Mouse (Mus musculus): ENCODE results near the gene Arhgap24. TPM values are rescaled to one million over a fixed set of nuclear protein-coding genes. Genes with fewer than 3 reads are reported as not detected.

The Arhgap24 gene
- polyA plus RNA-seq, 1 experiment from 2014 or later = 3.4 TPM

- no peak overlapping the region for H3K4me2 ChIP-seq (replicated peaks)
- no peak overlapping the region for H3K4me3 ChIP-seq
- no peaks in the 10 kb centered on the region for H3K9me3 ChIP-seq
- H3K36me3 ChIP-seq = no peaks in the 10 kb centered on the region
- H3K27me3 ChIP-seq = no peaks in the 10 kb centered on the region
- no peaks in the 10 kb centered on the region for H3K4me1 ChIP-seq
- ATAC-seq (replicated peaks) = no peak
- no peak overlapping the region for H3K27ac ChIP-seq (replicated peaks)
- 76% methylated on average over 6 of the region's 6 CpGs for WGBS
- H3K9ac ChIP-seq (replicated peaks) = no peak overlapping the region
Observed at GRCm38 (mm10) chr5:102766311-102767057, 285.3 kb downstream of the Arhgap24 start.

- 84% methylated on average over 4 of the region's 4 CpGs for WGBS
- H3K4me1 ChIP-seq = no peaks in the 10 kb centered on the region
- ATAC-seq (replicated peaks) = no peak
- H3K27ac ChIP-seq (replicated peaks) = no peak overlapping the region
- H3K27me3 ChIP-seq = no peaks in the 10 kb centered on the region
- no peak overlapping the region for H3K4me2 ChIP-seq (replicated peaks)
- H3K9me3 ChIP-seq = no peaks in the 10 kb centered on the region
- H3K36me3 ChIP-seq = no peaks in the 10 kb centered on the region
- H3K4me3 ChIP-seq = no peak overlapping the region
- no peak overlapping the region for H3K9ac ChIP-seq (replicated peaks)
Observed at GRCm38 (mm10) chr5:102767058-102767444, 285.9 kb downstream of the Arhgap24 start.

- H3K9me3 ChIP-seq = no peaks in the 10 kb centered on the region
- no peak for ATAC-seq (replicated peaks)
- WGBS = 82% methylated on average over 7 of the region's 7 CpGs
Observed at GRCm38 (mm10) chr5:102767822-102768221, 286.6 kb downstream of the Arhgap24 start.

GRCm38 (mm10) chr5:102768385-102769080 lies 287.3 kb downstream of the Arhgap24 start:
- Histone ChIP-seq H3K4me3 (no peak overlapping the region), H3K4me1 (no peaks in the 10 kb centered on the region), H3K36me3 (no peaks in the 10 kb centered on the region), H3K27ac (replicated peaks) (no peak overlapping the region), H3K9me3 (no peaks in the 10 kb centered on the region), H3K9ac (replicated peaks) (no peak overlapping the region), H3K4me2 (replicated peaks) (no peak overlapping the region), H3K27me3 (no peaks in the 10 kb centered on the region)
- no peak for ATAC-seq (replicated peaks)
- 56% methylated on average over 12 of the region's 12 CpGs for WGBS

More at GRCm38 (mm10) chr5:102767822-102768221, 286.6 kb downstream of the Arhgap24 start:
- H3K36me3 ChIP-seq = no peaks in the 10 kb centered on the region
- no peak overlapping the region for H3K4me2 ChIP-seq (replicated peaks)
- H3K27me3 ChIP-seq = no peaks in the 10 kb centered on the region
- H3K4me1 ChIP-seq = no peaks in the 10 kb centered on the region
- H3K27ac ChIP-seq (replicated peaks) = no peak overlapping the region
- H3K9ac ChIP-seq (replicated peaks) = no peak overlapping the region
- no peak overlapping the region for H3K4me3 ChIP-seq

- Histone ChIP-seq H3K4me2 (replicated peaks) (no peak overlapping the region), H3K36me3 (no peaks in the 10 kb centered on the region), H3K9ac (replicated peaks) (no peak overlapping the region), H3K27me3 (no peaks in the 10 kb centered on the region), H3K4me3 (no peak overlapping the region), H3K4me1 (no peaks in the 10 kb centered on the region), H3K27ac (replicated peaks) (no peak overlapping the region), H3K9me3 (no peaks in the 10 kb centered on the region)
- WGBS = 74% methylated on average over 7 of the region's 7 CpGs
- no peak for ATAC-seq (replicated peaks)
Observed at GRCm38 (mm10) chr5:102770611-102771010, 289.4 kb downstream of the Arhgap24 start.

GRCm38 (mm10) chr5:102774500-102774899 lies 293.3 kb downstream of the Arhgap24 start:
- H3K27me3 ChIP-seq = no peaks in the 10 kb centered on the region
- ATAC-seq (replicated peaks) = no peak
- H3K27ac ChIP-seq (replicated peaks) = no peak overlapping the region
- H3K9ac ChIP-seq (replicated peaks) = no peak overlapping the region
- no peaks in the 10 kb centered on the region for H3K9me3 ChIP-seq
- no peaks in the 10 kb centered on the region for H3K36me3 ChIP-seq
- WGBS = 84% methylated on average over 4 of the region's 4 CpGs
- H3K4me2 ChIP-seq (replicated peaks) = no peak overlapping the region
- H3K4me3 ChIP-seq = no peak overlapping the region
- no peaks in the 10 kb centered on the region for H3K4me1 ChIP-seq

- Histone ChIP-seq H3K4me1 (no peaks in the 10 kb centered on the region), H3K27ac (replicated peaks) (no peak overlapping the region), H3K9ac (replicated peaks) (no peak overlapping the region), H3K9me3 (no peaks in the 10 kb centered on the region), H3K27me3 (no peaks in the 10 kb centered on the region), H3K4me2 (replicated peaks) (no peak overlapping the region), H3K36me3 (no peaks in the 10 kb centered on the region), H3K4me3 (no peak overlapping the region)
- WGBS = 98% methylated on average over 9 of the region's 9 CpGs
- ATAC-seq (replicated peaks) = no peak
Observed at GRCm38 (mm10) chr5:102777255-102777654, 296.1 kb downstream of the Arhgap24 start.

- H3K36me3 ChIP-seq = no peaks in the 10 kb centered on the region
- no peak for ATAC-seq (replicated peaks)
- 76% methylated on average over 9 of the region's 9 CpGs for WGBS
- no peaks in the 10 kb centered on the region for H3K9me3 ChIP-seq
- no peak overlapping the region for H3K9ac ChIP-seq (replicated peaks)
- no peak overlapping the region for H3K4me2 ChIP-seq (replicated peaks)
- no peak overlapping the region for H3K4me3 ChIP-seq
- no peaks in the 10 kb centered on the region for H3K27me3 ChIP-seq
- no peak overlapping the region for H3K27ac ChIP-seq (replicated peaks)
- H3K4me1 ChIP-seq = no peaks in the 10 kb centered on the region
Observed at GRCm38 (mm10) chr5:102777852-102778251, 296.7 kb downstream of the Arhgap24 start.

GRCm38 (mm10) chr5:102778253-102778652 lies 297.1 kb downstream of the Arhgap24 start:
- H3K27me3 ChIP-seq = no peaks in the 10 kb centered on the region
- H3K4me3 ChIP-seq = no peak overlapping the region
- H3K9ac ChIP-seq (replicated peaks) = no peak overlapping the region
- H3K4me2 ChIP-seq (replicated peaks) = no peak overlapping the region
- H3K9me3 ChIP-seq = no peaks in the 10 kb centered on the region
- H3K36me3 ChIP-seq = no peaks in the 10 kb centered on the region
- H3K27ac ChIP-seq (replicated peaks) = no peak overlapping the region
- no peak for ATAC-seq (replicated peaks)
- WGBS = 45% methylated on average over 5 of the region's 5 CpGs
- no peaks in the 10 kb centered on the region for H3K4me1 ChIP-seq

GRCm38 (mm10) chr5:102783585-102783984 lies 302.4 kb downstream of the Arhgap24 start:
- H3K36me3 ChIP-seq = no peaks in the 10 kb centered on the region
- no peaks in the 10 kb centered on the region for H3K9me3 ChIP-seq
- no peak overlapping the region for H3K9ac ChIP-seq (replicated peaks)
- no peak for ATAC-seq (replicated peaks)
- H3K4me3 ChIP-seq = no peak overlapping the region
- no peak overlapping the region for H3K27ac ChIP-seq (replicated peaks)
- H3K4me1 ChIP-seq = no peaks in the 10 kb centered on the region
- 52% methylated on average over 4 of the region's 4 CpGs for WGBS
- H3K4me2 ChIP-seq (replicated peaks) = no peak overlapping the region
- H3K27me3 ChIP-seq = no peaks in the 10 kb centered on the region

GRCm38 (mm10) chr5:102786123-102786522 lies 304.9 kb downstream of the Arhgap24 start:
- H3K36me3 ChIP-seq = no peaks in the 10 kb centered on the region
- H3K4me1 ChIP-seq = no peaks in the 10 kb centered on the region
- H3K4me2 ChIP-seq (replicated peaks) = no peak overlapping the region
- no peak overlapping the region for H3K9ac ChIP-seq (replicated peaks)
- H3K9me3 ChIP-seq = no peaks in the 10 kb centered on the region
- H3K27me3 ChIP-seq = no peaks in the 10 kb centered on the region
- ATAC-seq (replicated peaks) = no peak
- 70% methylated on average over 2 of the region's 2 CpGs for WGBS
- H3K4me3 ChIP-seq = no peak overlapping the region
- no peak overlapping the region for H3K27ac ChIP-seq (replicated peaks)

GRCm38 (mm10) chr5:102788437-102788836 lies 307.2 kb downstream of the Arhgap24 start:
- Histone ChIP-seq H3K36me3 (no peaks in the 10 kb centered on the region), H3K4me1 (no peaks in the 10 kb centered on the region), H3K9me3 (no peaks in the 10 kb centered on the region), H3K4me2 (replicated peaks) (no peak overlapping the region), H3K9ac (replicated peaks) (no peak overlapping the region), H3K4me3 (no peak overlapping the region), H3K27me3 (no peaks in the 10 kb centered on the region), H3K27ac (replicated peaks) (no peak overlapping the region)
- WGBS = 81% methylated on average over 3 of the region's 3 CpGs
- no peak for ATAC-seq (replicated peaks)

Data from forebrain, embryonic 15.5 days (tissue).